Comparison of ENCODE assay signal across 11 mouse cellular contexts in genomic region chrX:140857445-140857844, GRCm38 (mm10). TPM values are rescaled to one million over a fixed set of nuclear protein-coding genes. Genes with fewer than 3 reads are reported as not detected.
DNase-seq lines count a peak whose midpoint lies in the region; ATAC-seq and TF ChIP-seq lines count a peak whose summit lies in the region.
"Had no signal": no experiment of that assay in that cellular context is flagged by ENCODE, and none has a peak within 500 bp of the region (broad histone marks: within the 10 kb centered on the region; RNA-seq: fewer than 3 reads in every experiment).

No protein-coding gene starts in this region.

- peak; percentile 62 for TF ChIP-seq CTCF in kidney, postnatal 0 days (IDR thresholded peaks at IDR 0.05; ENCODE audit: low read depth)
- peak; percentile 29 to 73; a peak in 2 of 4 replicates for TF ChIP-seq CTCF in CH12.LX (conservative IDR thresholded peaks at IDR 0.05 in 1 of 2, IDR thresholded peaks at IDR 0.05 in 1 of 2; ENCODE audit: low read depth in 2 of 2, low read length in 2 of 2)

- DNase-seq in kidney, postnatal 0 days (ENCODE audit: low spot score) = peak; percentile 19
- peak; percentile 67 for DNase-seq in CH12.LX (ENCODE audit: extremely low read depth)
- DNase-seq in MN1 (ENCODE audit: low spot score) = peak; percentile 23
- DNase-seq in fibroblast of lung, adult 2 months (ENCODE audit: low read depth) = peak; percentile 23
- no peak for DNase-seq in right cerebral cortex, postnatal 25 days
- DNase-seq in heart, postnatal 36 days = no peak
- DNase-seq: heart, postnatal 14 days had no signal

- TF ChIP-seq EP300 in CH12.LX (IDR thresholded peaks at IDR 0.05; ENCODE audit: low read length) = no peak

- no peak overlapping the region for H3K9ac ChIP-seq in kidney, postnatal 0 days (ENCODE audit: low read depth, low read length)
- no peak overlapping the region for H3K9ac ChIP-seq in kidney, embryonic 14.5 days (ENCODE audit: low read depth, low read length)
- no peak overlapping the region for H3K9ac ChIP-seq in CH12.LX (ENCODE audit: insufficient read depth, low read depth)
- H3K9ac ChIP-seq: limb, embryonic 15.5 days had no signal

- intact Hi-C loops in heart, postnatal 36 days (cut with DNase I) = no loop called here

- no peaks in the 10 kb centered on the region for H3K9me3 ChIP-seq in kidney, postnatal 0 days (replicated peaks; ENCODE audit: low read length)
- H3K9me3 ChIP-seq in kidney, embryonic 14.5 days (ENCODE audit: control insufficient read depth, low read length) = no peaks in the 10 kb centered on the region
- no peaks in the 10 kb centered on the region for H3K9me3 ChIP-seq in CH12.LX (replicated peaks; ENCODE audit: low read length)
- H3K9me3 ChIP-seq: limb, embryonic 15.5 days had no signal

- H3K27me3 ChIP-seq in kidney, postnatal 0 days (ENCODE audit: insufficient read depth, low read length) = no peaks in the 10 kb centered on the region
- H3K27me3 ChIP-seq in kidney, embryonic 14.5 days (ENCODE audit: control insufficient read depth, insufficient read depth, low read length) = no peaks in the 10 kb centered on the region
- no peaks in the 10 kb centered on the region for H3K27me3 ChIP-seq in CH12.LX (replicated peaks)

- 37% methylated on average over 2 of the region's 2 CpGs for WGBS in kidney, postnatal 0 days
- 39% methylated on average over 2 of the region's 2 CpGs for WGBS in kidney, embryonic 14.5 days

- no peak overlapping the region for H3K27ac ChIP-seq in kidney, postnatal 0 days
- H3K27ac ChIP-seq in kidney, embryonic 14.5 days (ENCODE audit: low read depth, low read length) = no peak overlapping the region
- H3K27ac ChIP-seq in CH12.LX (ENCODE audit: insufficient read depth, low read depth) = no peak overlapping the region
- H3K27ac ChIP-seq: limb, embryonic 15.5 days had no signal

- in situ Hi-C loops in CH12.LX (cut with MboI; ENCODE audit: low pct_ligation_motif_present, low pct_unique_long_range_greater_than_20kb, low sequenced_read_pairs) = no loop called here

- dilution Hi-C loops in CH12.LX (cut with MboI; ENCODE audit: extremely low pct_ligation_motif_present, extremely low pct_unique_long_range_greater_than_20kb, low sequenced_read_pairs) = no loop called here

- no peaks in the 10 kb centered on the region for H3K79me2 ChIP-seq in CH12.LX (replicated peaks; ENCODE audit: control insufficient read depth, extremely low read depth, insufficient read depth, poor library complexity, severe bottlenecking)

- no peaks in the 10 kb centered on the region for H3K36me3 ChIP-seq in kidney, postnatal 0 days (ENCODE audit: insufficient read depth, low read length)
- no peaks in the 10 kb centered on the region for H3K36me3 ChIP-seq in kidney, embryonic 14.5 days (ENCODE audit: control insufficient read depth, insufficient read depth, low read length)
- no peaks in the 10 kb centered on the region for H3K36me3 ChIP-seq in CH12.LX (replicated peaks in 1 of 2; ENCODE audit: control insufficient read depth in 1 of 2, insufficient read depth in 1 of 2, low read length in 1 of 2)
- H3K36me3 ChIP-seq: limb, embryonic 15.5 days had no signal

- TF ChIP-seq POLR2A in CH12.LX (IDR thresholded peaks at IDR 0.05; ENCODE audit: low read depth, low read length) = no peak

- no peaks in the 10 kb centered on the region for H3K4me1 ChIP-seq in kidney, postnatal 0 days (replicated peaks; ENCODE audit: insufficient read depth, low read length)
- H3K4me1 ChIP-seq in kidney, embryonic 14.5 days (ENCODE audit: control insufficient read depth, insufficient read depth, low read length) = no peaks in the 10 kb centered on the region
- peaks cover 2 to 18% of the 10 kb centered on the region in 2 experiments; a peak in 3 of 4 replicates for H3K4me1 ChIP-seq in CH12.LX (ENCODE audit: control insufficient read depth in 1 of 2, insufficient read depth in 2 of 2)
- H3K4me1 ChIP-seq: limb, embryonic 15.5 days had no signal

- no peak overlapping the region for H3K4me3 ChIP-seq in kidney, postnatal 0 days (replicated peaks; ENCODE audit: low read depth, low read length)
- no peak overlapping the region for H3K4me3 ChIP-seq in kidney, embryonic 14.5 days (ENCODE audit: low read length)
- H3K4me3 ChIP-seq in CH12.LX (replicated peaks in 1 of 3; ENCODE audit: low read depth in 2 of 3, low read length in 2 of 3, poor library complexity in 1 of 3) = no peak overlapping the region
- H3K4me3 ChIP-seq: limb, embryonic 15.5 days had no signal

- no peak overlapping the region for H3K4me2 ChIP-seq in kidney, postnatal 0 days (ENCODE audit: low read length)
- no peak overlapping the region for H3K4me2 ChIP-seq in kidney, embryonic 14.5 days (replicated peaks; ENCODE audit: low read depth, low read length)
- 0 out of 2 replicates have a peak overlapping the region, but pooled peaks have one; percentile 13 for H3K4me2 ChIP-seq in CH12.LX (ENCODE audit: insufficient read depth, low read depth, poor library complexity, severe bottlenecking)
- H3K4me2 ChIP-seq: limb, embryonic 15.5 days had no signal

- peak; percentile 62 for TF ChIP-seq RAD21 in CH12.LX (IDR thresholded peaks at IDR 0.05; ENCODE audit: low read depth, low read length)

- ATAC-seq in kidney, postnatal 0 days (replicated peaks; ENCODE audit: low FRiP score, low read depth) = no peak
- ATAC-seq in kidney, embryonic 14.5 days (ENCODE audit: low FRiP score, low TSS enrichment) = no peak

TF ChIP-seq in CH12.LX, 34 proteins besides CTCF, POLR2A, EP300 and RAD21:
- no peak for TF ChIP-seq TBP (conservative IDR thresholded peaks at IDR 0.05; ENCODE audit: low read depth, low read length)
- TF ChIP-seq POLR2AphosphoS2 (IDR thresholded peaks at IDR 0.05; ENCODE audit: low read depth, low read length) = no peak
- TF ChIP-seq ZNF384 (IDR thresholded peaks at IDR 0.05; ENCODE audit: low read depth, low read length) = peak; percentile 98
- TF ChIP-seq IRF4 (IDR thresholded peaks at IDR 0.05; ENCODE audit: low read depth, low read length) = peak; percentile 63
- TF ChIP-seq SMC3 (IDR thresholded peaks at IDR 0.05; ENCODE audit: low read depth, low read length) = peak; percentile 60

RNA-seq across cellular contexts. Expression of gene Tex13b, which starts 44.2 kb away (rescaled TPM):
- 0.18 and 0.20 TPM in 2 replicates for polyA plus RNA-seq in kidney, postnatal 0 days (2015; fragmentation: Nextera tagmentation; extraction: Ambion mirVana)
- 0.14 TPM in 1 of 2 replicates, not detected in the other for polyA plus RNA-seq in kidney, embryonic 14.5 days (2014; fragmentation: Nextera tagmentation; extraction: Ambion mirVana)
- 44.2 and 48.2 TPM in 2 replicates for total RNA-seq in CH12.LX (2012; rRNA removed)
- 77.9 and 99.4 TPM in 2 replicates for total RNA-seq in CH12.LX (2014; rRNA removed)
- 78.8 and 82.4 TPM in 2 replicates for polyA plus RNA-seq in CH12.LX (2012; ENCODE audit: insufficient read length, low read depth)
- not detected for total RNA-seq in heart, postnatal 36 days (2021)
- total RNA-seq: adrenal gland, postnatal 4 days; heart, postnatal 14 days had no signal
- polyA plus RNA-seq: forebrain, embryonic 11.5 days; limb, embryonic 15.5 days had no signal

RNA-seq across cellular contexts. Expression of gene Vsig1, which starts 50.0 kb away (rescaled TPM):
- 0.74 and 0.77 TPM in 2 replicates for polyA plus RNA-seq in kidney, postnatal 0 days (2015; fragmentation: Nextera tagmentation; extraction: Ambion mirVana)
- 0.23 and 0.54 TPM in 2 replicates for polyA plus RNA-seq in kidney, embryonic 14.5 days (2014; fragmentation: Nextera tagmentation; extraction: Ambion mirVana)
- total RNA-seq in CH12.LX (2012; rRNA removed) (3.7 and 4.8 TPM in 2 replicates), CH12.LX (2014; rRNA removed) (0.38 and 0.55 TPM in 2 replicates)
- 0.50 and 0.56 TPM in 2 replicates for polyA plus RNA-seq in CH12.LX (2012; ENCODE audit: insufficient read length, low read depth)
- not detected for total RNA-seq in heart, postnatal 36 days (2021)
- total RNA-seq: adrenal gland, postnatal 4 days; heart, postnatal 14 days had no signal
- polyA plus RNA-seq: forebrain, embryonic 11.5 days; limb, embryonic 15.5 days had no signal

Comparison
In these comparisons a context has a peak if more than half of its experiments do, and no peak if none do; other contexts are left out.
1. DNase-seq: peak in kidney, postnatal 0 days (single experiment), CH12.LX (single experiment), MN1 (single experiment) and fibroblast of lung, adult 2 months (single experiment); none in right cerebral cortex, postnatal 25 days (single experiment) and heart, postnatal 36 days (0 of 2).
2. RNA of gene Tex13b, which starts 44.2 kb away (polyA plus RNA-seq): 78.8 to 82.4 TPM in CH12.LX; 0.18 to 0.20 TPM in kidney, postnatal 0 days and 0.14 TPM in kidney, embryonic 14.5 days; every median in the first group is over 10 times any median in the second.